Mouse (Mus musculus) bone marrow, adult 2 months (tissue): Measurements from ENCODE around the gene Usp54.

Experiments used
- CTCF ChIP-seq: fragments of 200-500 bp; IDR thresholded peaks from 2 replicates; pipeline ENCODE4 v1.5.1; 2011; ENCODE audit warnings: low read length, control low read depth; ENCODE audit not compliant: control insufficient read depth, insufficient read depth
- POLR2A ChIP-seq: fragments of 200-500 bp; IDR thresholded peaks from 2 replicates; pipeline ENCODE4 v1.6.1; 2011; ENCODE audit warnings: low read depth, mild to moderate bottlenecking, control low read depth, low read length, borderline replicate concordance; ENCODE audit not compliant: control insufficient read depth

- no peak for TF ChIP-seq CTCF
- TF ChIP-seq POLR2A = no peak
Observed at GRCm38 (mm10) chr14:20616421-20616820, 24.4 kb downstream of the Usp54 start.
